Mouse (Mus musculus) neural tube, embryonic 11.5 days (tissue): ENCODE data around the gene Arhgap35. TPM values are rescaled to one million over a fixed set of nuclear protein-coding genes. Genes with fewer than 3 reads are reported as not detected.

Experiments
- ATAC-seq: fragments of 200-750 bp; cut with Nextera tagmentation; 2 replicates; pipeline ENCODE4 v1.8.0; 2017; ENCODE audit warnings: moderate number of reproducible peaks, mild to moderate bottlenecking, moderate TSS enrichment, moderate library complexity; ENCODE audit not compliant: insufficient read depth, low FRiP score, low TSS enrichment
- DNase-seq: peaks from one replicate; pipeline ENCODE4 v3.0.0-alpha.2; 2015; ENCODE audit warnings: low spot score
- H3K27ac ChIP-seq: fragments of 300-500 bp; sonication (generic); 2 replicates; pipeline ENCODE4 v1.5.1; 2014; ENCODE audit warnings: low read depth, mild to moderate bottlenecking, low read length
- H3K27me3 ChIP-seq: fragments of 300-500 bp; sonication (generic); 2 replicates; pipeline ENCODE4 v1.6.1; 2014; ENCODE audit warnings: mild to moderate bottlenecking, low read length, mixed read lengths; ENCODE audit not compliant: control insufficient read depth, insufficient read depth
- H3K36me3 ChIP-seq: fragments of 300-500 bp; sonication (generic); 2 replicates; pipeline ENCODE4 v1.6.1; 2014; ENCODE audit warnings: mild to moderate bottlenecking, low read length, moderate library complexity, mixed read lengths; ENCODE audit not compliant: control insufficient read depth, insufficient read depth
- H3K4me1 ChIP-seq: fragments of 300-500 bp; sonication (generic); 2 replicates; pipeline ENCODE4 v1.6.1; 2014; ENCODE audit warnings: low read length, mixed read lengths; ENCODE audit not compliant: control insufficient read depth, insufficient read depth
- H3K4me2 ChIP-seq: fragments of 300-500 bp; sonication (generic); 2 replicates; pipeline ENCODE4 v1.6.1; 2014; ENCODE audit warnings: low read depth, mild to moderate bottlenecking, moderate library complexity
- H3K4me3 ChIP-seq: fragments of 300-500 bp; sonication (generic); 2 replicates; pipeline ENCODE4 v1.5.1; 2014; ENCODE audit warnings: low read depth, low read length
- H3K9ac ChIP-seq: fragments of 300-500 bp; sonication (generic); 2 replicates; pipeline ENCODE4 v1.6.1; 2014; ENCODE audit warnings: mild to moderate bottlenecking, low read length
- H3K9me3 ChIP-seq: fragments of 300-500 bp; sonication (generic); 2 replicates; pipeline ENCODE4 v1.6.1; 2016; ENCODE audit warnings: low read length; ENCODE audit not compliant: control insufficient read depth
- WGBS: fragments of 180-500 bp; shearing (Covaris S2); extraction: QIAGEN DNeasy Blood & Tissue Kit; methylation state at CpG from one replicate; pipeline ENCODE4 v1.1.7; 2014; 5-methylcytosine and 5-hydroxymethylcytosine counted together
- polyA plus RNA-seq: library from polyadenylated mRNA; unstranded; fragments of >200 nt; fragmentation: Nextera tagmentation; extraction: Ambion mirVana; gene quantifications from 2 replicates; pipeline ENCODE4 v1.2.1, GENCODE M21; 2014

The Arhgap35 gene
- polyA plus RNA-seq, 1 experiment from 2014 or later, result 41.7 TPM

DNA sequence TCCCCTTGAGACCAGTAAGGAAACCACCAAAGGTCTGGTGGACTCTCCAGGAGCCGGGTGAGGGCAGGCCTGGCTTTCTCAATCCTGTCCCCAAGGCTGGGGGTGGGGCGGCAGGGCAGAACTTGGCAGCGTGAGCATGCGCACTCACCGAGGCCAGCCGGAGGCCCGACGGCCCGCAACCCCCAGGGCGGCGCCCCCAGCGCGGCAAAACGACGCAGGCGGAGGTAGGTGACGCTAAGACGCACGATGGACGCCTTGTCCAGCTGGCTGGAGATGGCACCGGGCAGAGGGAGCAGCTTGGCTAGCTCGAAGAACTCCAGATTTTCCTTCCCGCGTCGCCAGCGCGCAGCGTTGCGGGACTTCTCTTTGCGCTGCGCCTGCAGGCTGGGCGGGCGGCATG lies 140.3 kb downstream of the Arhgap35 start:
- ATAC-seq (no peak), DNase-seq (no peak)
- Histone ChIP-seq H3K4me1 (peaks cover 5% of the 10 kb centered on the region; the same call in 1 of the 2 replicates), H3K4me2 (no peak overlapping the region; the same call in 1 of the 2 replicates), H3K9ac (no peak overlapping the region), H3K36me3 (no peaks in the 10 kb centered on the region), H3K27me3 (peaks cover 63% of the 10 kb centered on the region), H3K4me3 (0 out of 2 replicates have a peak overlapping the region, but pooled peaks have one; percentile 1), H3K27ac (no peak overlapping the region), H3K9me3 (no peaks in the 10 kb centered on the region)
- WGBS, result 2% methylated on average over 33 of the region's 33 CpGs

DNA sequence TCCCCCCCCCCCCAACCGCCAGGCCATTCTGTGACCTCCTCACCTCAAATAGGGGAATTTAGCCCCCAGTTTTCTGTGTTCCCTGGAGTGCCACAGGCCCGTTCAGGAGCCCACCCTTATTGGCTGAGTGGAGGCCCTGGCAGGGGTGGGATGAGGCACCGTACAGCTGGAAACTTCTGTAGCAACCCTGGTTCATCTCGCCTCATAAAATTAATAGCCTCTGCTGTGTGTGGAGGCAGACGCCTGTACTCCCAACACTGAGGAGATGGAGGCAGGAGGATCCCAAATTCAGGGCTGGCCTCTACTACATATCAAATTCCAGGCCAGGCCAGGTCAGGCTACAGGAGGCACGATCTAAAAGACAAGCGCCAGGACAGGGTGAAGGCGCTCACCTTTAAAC lies 140.9 kb downstream of the Arhgap35 start:
- ATAC-seq, result no peak
- Histone ChIP-seq H3K36me3 (no peaks in the 10 kb centered on the region), H3K4me1 (peaks cover 5% of the 10 kb centered on the region; the same call in 1 of the 2 replicates), H3K9me3 (no peaks in the 10 kb centered on the region), H3K27ac (no peak overlapping the region), H3K9ac (no peak overlapping the region), H3K4me2 (no peak overlapping the region), H3K27me3 (peaks cover 63% of the 10 kb centered on the region), H3K4me3 (no peak overlapping the region)
- no peak for DNase-seq
- 33% methylated on average over 8 of the region's 8 CpGs for WGBS

DNA sequence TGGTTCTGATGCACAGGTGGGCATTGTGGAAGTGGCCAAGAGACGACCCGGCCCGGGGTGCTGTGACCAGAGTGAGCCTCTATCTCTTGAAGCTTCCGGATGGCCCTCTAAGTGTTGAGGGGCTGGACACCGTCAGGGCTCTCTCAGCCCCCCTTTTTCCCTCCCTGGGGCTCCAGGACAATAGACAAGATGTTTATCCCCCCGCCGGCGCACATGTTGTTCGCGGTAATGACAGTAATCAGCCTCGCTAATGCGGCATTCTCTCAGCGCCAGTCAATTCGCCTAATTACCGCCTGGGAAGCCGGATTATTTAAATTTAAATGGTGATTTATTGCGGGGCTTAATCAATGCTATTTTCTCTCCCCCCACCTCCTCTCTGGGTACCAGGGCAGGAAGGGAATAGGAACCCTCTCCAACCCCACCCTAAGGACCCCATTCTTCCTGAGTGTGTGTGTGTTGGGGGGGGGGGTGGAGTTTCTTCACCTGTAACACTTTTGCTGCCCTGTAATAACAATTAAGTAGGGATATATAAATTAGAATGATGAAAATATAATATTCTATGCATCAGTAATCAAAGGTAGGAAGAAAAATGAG lies 142.6 kb downstream of the Arhgap35 start:
- H3K9ac ChIP-seq, result no peak overlapping the region
- ATAC-seq (no peak), DNase-seq (no peak)
- no peaks in the 10 kb centered on the region for H3K36me3 ChIP-seq
- 4% methylated on average over 17 of the region's 17 CpGs for WGBS
- 0 out of 2 replicates have a peak overlapping the region, but pooled peaks have one; percentile 3 for H3K4me2 ChIP-seq
- H3K27ac ChIP-seq, result no peak overlapping the region
- H3K27me3 ChIP-seq, result peaks cover 59% of the 10 kb centered on the region
- H3K9me3 ChIP-seq, result no peaks in the 10 kb centered on the region
- no peak overlapping the region for H3K4me3 ChIP-seq
- H3K4me1 ChIP-seq, result peaks cover 5% of the 10 kb centered on the region; the same call in 1 of the 2 replicates

DNA sequence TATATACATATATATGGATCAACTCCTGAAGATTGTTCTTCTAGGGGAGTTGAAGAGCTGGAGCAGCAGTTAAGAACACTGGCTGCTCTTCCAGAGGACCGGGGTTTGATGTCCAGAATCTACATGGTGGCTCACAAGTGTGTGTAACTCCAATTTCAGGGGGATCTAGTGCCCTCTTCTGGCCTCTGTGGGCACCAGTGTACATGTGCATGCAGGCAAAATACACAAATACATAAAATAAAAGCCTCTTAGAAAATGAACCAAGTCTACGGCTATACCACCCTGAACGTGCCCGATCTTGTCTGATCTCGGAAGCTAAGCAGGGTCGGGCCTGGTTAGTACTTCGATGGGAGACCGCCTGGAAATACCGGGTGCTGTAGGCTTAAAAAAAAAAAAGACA lies 143.2 kb downstream of the Arhgap35 start:
- Histone ChIP-seq H3K9ac (no peak overlapping the region), H3K4me2 (no peak overlapping the region), H3K27me3 (peaks cover 53% of the 10 kb centered on the region), H3K4me1 (peaks cover 5% of the 10 kb centered on the region; the same call in 1 of the 2 replicates), H3K27ac (no peak overlapping the region), H3K36me3 (no peaks in the 10 kb centered on the region), H3K4me3 (no peak overlapping the region), H3K9me3 (no peaks in the 10 kb centered on the region)
- ATAC-seq, result no peak
- 37% methylated on average over 9 of the region's 9 CpGs for WGBS
- no peak for DNase-seq

DNA sequence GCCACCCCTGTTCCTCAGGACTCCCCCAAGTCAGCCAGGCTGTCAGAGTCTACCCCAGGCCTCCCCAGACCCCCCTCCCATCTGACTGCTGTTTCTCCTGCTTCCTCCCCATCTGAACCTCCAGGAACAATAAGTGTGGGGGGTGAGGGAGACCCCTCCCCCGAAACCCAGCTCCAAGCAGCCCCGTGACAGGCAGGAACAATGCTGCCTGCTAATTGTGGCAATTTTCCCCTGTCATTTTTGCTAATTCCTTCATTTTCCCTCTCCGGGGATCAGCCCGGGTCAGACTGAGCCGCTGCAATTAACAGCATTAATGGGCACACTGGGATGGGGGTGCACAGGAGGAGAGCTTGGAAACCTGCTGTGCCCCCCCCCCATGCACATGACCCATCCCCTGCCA lies 146.7 kb downstream of the Arhgap35 start:
- H3K27ac ChIP-seq, result no peak overlapping the region
- no peaks in the 10 kb centered on the region for H3K9me3 ChIP-seq
- ATAC-seq (no peak), DNase-seq (no peak)
- no peak overlapping the region for H3K4me3 ChIP-seq
- WGBS, result 22% methylated on average over 5 of the region's 5 CpGs
- no peak overlapping the region for H3K9ac ChIP-seq
- no peak overlapping the region for H3K4me2 ChIP-seq
- H3K27me3 ChIP-seq, result peaks cover 18% of the 10 kb centered on the region
- H3K36me3 ChIP-seq, result no peaks in the 10 kb centered on the region
- no peaks in the 10 kb centered on the region for H3K4me1 ChIP-seq

GRCm38 (mm10) chr7:16466565-16466964 lies 148.2 kb downstream of the Arhgap35 start:
- 65% methylated on average over 4 of the region's 4 CpGs for WGBS
- peaks cover 6% of the 10 kb centered on the region; the same call in 1 of the 2 replicates for H3K27me3 ChIP-seq
- no peak overlapping the region for H3K9ac ChIP-seq
- no peaks in the 10 kb centered on the region for H3K4me1 ChIP-seq
- H3K9me3 ChIP-seq, result no peaks in the 10 kb centered on the region
- no peak for DNase-seq
- no peak overlapping the region for H3K27ac ChIP-seq
- H3K36me3 ChIP-seq, result no peaks in the 10 kb centered on the region
- H3K4me3 ChIP-seq, result no peak overlapping the region
- ATAC-seq, result no peak
- no peak overlapping the region for H3K4me2 ChIP-seq

DNA sequence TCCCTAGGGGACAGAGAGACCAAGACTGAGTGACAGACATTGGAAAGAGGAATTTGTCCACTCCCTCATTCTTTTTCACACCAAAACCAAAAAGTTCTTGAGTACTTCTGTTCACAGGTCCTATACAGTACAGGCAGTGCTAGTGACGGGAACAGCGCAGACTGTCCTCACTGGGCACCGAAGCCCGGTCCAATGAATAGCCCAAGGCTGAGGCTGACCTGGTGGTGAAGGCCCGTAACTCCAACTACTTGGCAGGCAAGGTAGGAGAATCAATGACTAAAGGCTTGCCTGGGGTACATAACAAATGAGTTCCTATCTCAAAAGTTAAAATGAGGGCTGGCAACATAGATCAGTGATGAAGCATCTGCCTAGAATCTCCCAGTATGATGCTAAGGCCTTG lies 149.2 kb downstream of the Arhgap35 start:
- Histone ChIP-seq H3K27ac (no peak overlapping the region), H3K4me2 (no peak overlapping the region), H3K36me3 (no peaks in the 10 kb centered on the region), H3K4me3 (no peak overlapping the region), H3K4me1 (no peaks in the 10 kb centered on the region), H3K27me3 (no peaks in the 10 kb centered on the region), H3K9me3 (no peaks in the 10 kb centered on the region), H3K9ac (no peak overlapping the region)
- WGBS, result 90% methylated on average over 5 of the region's 5 CpGs
- no peak for DNase-seq
- no peak for ATAC-seq

- no peaks in the 10 kb centered on the region for H3K4me1 ChIP-seq
- ATAC-seq (no peak), DNase-seq (peak; percentile 74)
- H3K4me3 ChIP-seq, result no peak overlapping the region
- no peak overlapping the region for H3K4me2 ChIP-seq
- H3K27me3 ChIP-seq, result no peaks in the 10 kb centered on the region
- WGBS, result 17% methylated on average over 8 of the region's 8 CpGs
- no peak overlapping the region for H3K27ac ChIP-seq
- H3K9me3 ChIP-seq, result no peaks in the 10 kb centered on the region
- H3K9ac ChIP-seq, result no peak overlapping the region
- no peaks in the 10 kb centered on the region for H3K36me3 ChIP-seq
Measured at GRCm38 (mm10) chr7:16465160-16465559, 149.6 kb downstream of the Arhgap35 start.

- ATAC-seq (peak; percentile 75; the same call in 1 of the 2 replicates), DNase-seq (peak; percentile 89)
- Histone ChIP-seq H3K27ac (no peak overlapping the region), H3K27me3 (no peaks in the 10 kb centered on the region), H3K4me1 (no peaks in the 10 kb centered on the region), H3K9ac (no peak overlapping the region), H3K4me2 (no peak overlapping the region), H3K9me3 (no peaks in the 10 kb centered on the region), H3K4me3 (no peak overlapping the region), H3K36me3 (no peaks in the 10 kb centered on the region)
- WGBS, result 4% methylated on average over 14 of the region's 14 CpGs
Measured at GRCm38 (mm10) chr7:16463214-16463613, 151.6 kb downstream of the Arhgap35 start.
